Mouse (Mus musculus) G1E (cell line): ENCODE results near the gene Ube2u.

Experiments used
- GATA1 ChIP-seq: IDR thresholded peaks from 2 replicates; pipeline ENCODE4 v1.6.1; 2012; ENCODE audit warnings: borderline replicate concordance, low read length, inconsistent platforms, mixed read lengths
- GATA2 ChIP-seq: IDR thresholded peaks from 2 replicates; pipeline ENCODE4 v1.6.1; 2012; ENCODE audit warnings: low read depth, low read length, inconsistent platforms, borderline replicate concordance
- TAL1 ChIP-seq: conservative IDR thresholded peaks from 2 replicates; pipeline ENCODE4 v1.6.1; 2012; ENCODE audit warnings: low read depth, low read length, inconsistent platforms, mixed read lengths

DNA sequence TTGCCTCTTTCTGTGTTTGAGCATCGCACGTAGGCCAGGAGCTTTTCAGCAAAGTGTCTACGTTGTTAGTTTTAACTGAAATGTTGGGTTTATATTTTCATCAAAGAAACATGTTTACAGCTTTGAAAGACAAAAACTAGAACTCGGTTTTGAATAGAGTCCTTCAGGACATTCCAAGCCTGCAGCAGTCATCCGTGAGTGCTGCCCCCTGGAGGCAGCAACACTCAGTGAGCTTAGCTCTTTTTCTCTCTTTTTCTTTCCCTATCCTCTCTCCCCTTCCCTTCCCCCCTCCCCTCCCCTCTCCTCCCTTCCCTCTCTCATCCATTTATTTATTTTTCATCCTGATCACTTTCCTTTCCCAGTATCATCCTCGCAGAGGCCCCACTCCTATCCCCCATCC is 19.5 kb downstream of the Ube2u start:
- TF ChIP-seq TAL1 (no peak), GATA1 (no peak), GATA2 (no peak)
